Mouse (Mus musculus) erythroblast, embryonic 14.5 days (primary cell): ENCODE results near the gene Nup210.

Experiments used
- GATA1 ChIP-seq: IDR thresholded peaks from 2 replicates; pipeline ENCODE4 v1.6.1; 2012; ENCODE audit warnings: low read length, inconsistent platforms, mixed read lengths
- TAL1 ChIP-seq: IDR thresholded peaks from 3 replicates; pipeline ENCODE4 v1.6.1; 2012; ENCODE audit warnings: low read length, inconsistent platforms, mixed read lengths

DNA sequence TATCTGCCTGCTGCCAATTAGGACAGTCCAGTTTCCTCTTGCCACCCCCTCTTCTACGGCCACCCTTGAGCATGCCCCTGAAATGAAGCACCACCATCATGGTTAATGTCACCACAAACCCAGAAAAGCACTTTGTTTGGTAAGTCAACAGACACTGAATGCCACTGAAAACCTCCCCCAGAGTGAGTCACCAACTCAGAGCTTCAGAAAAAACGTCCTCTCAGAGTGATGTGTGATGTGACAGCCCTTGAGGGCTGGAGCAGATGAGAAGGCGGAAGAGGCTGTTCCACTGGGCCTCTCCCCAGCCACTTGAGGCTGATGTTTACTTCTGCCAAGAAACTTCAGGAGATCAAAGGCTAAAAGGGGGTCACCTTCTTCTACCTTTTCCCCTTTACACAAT is 132.5 kb downstream of the Nup210 start:
- TF ChIP-seq GATA1 = no peak
- no peak for TF ChIP-seq TAL1
